Mouse (Mus musculus) bone marrow, adult 2 months (tissue): Measurements from ENCODE around the gene Wdr24.

Source experiments
- CTCF ChIP-seq: fragments of 200-500 bp; IDR thresholded peaks from 2 replicates; pipeline ENCODE4 v1.5.1; 2011; ENCODE audit warnings: low read length, control low read depth; ENCODE audit not compliant: control insufficient read depth, insufficient read depth
- POLR2A ChIP-seq: fragments of 200-500 bp; IDR thresholded peaks from 2 replicates; pipeline ENCODE4 v1.6.1; 2011; ENCODE audit warnings: low read depth, mild to moderate bottlenecking, control low read depth, low read length, borderline replicate concordance; ENCODE audit not compliant: control insufficient read depth

GRCm38 (mm10) chr17:25834595-25835222, 11.3 kb downstream of the Wdr24 start:
- TF ChIP-seq POLR2A, result no peak
- TF ChIP-seq CTCF, result no peak; the same call in 1 of the 2 replicates
